Mouse (Mus musculus) lung, postnatal 0 days (tissue): Measurements from ENCODE around the gene Rnd3.

ENCODE experiments used
- CTCF ChIP-seq: IDR thresholded peaks from 2 replicates; pipeline ENCODE4 v1.5.1; 2016; ENCODE audit warnings: antibody characterized with exemption, mild to moderate bottlenecking
- EP300 ChIP-seq: IDR thresholded peaks from 2 replicates; pipeline ENCODE4 v1.6.1; 2016; ENCODE audit warnings: antibody characterized with exemption, mild to moderate bottlenecking, control low read depth

DNA sequence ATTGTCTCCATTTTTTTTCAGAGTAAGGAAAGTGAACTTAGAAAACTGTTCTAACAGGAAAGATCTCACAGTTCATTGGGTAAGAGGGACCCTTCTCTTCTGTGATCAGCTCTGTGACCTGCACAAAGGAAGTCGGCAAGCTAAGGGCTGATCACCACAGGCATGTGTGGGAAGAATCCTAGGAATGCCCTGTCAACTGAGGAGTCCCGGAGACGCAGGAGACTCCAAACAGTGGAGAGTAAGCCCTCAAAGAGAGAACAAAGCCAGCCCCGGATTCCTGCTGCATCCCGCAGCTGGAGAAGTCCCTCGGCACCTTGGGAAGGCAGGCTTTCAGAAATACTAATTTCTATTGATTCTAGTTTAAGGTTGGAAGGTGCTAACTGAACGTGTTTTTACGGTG is 8.4 kb downstream of the Rnd3 start:
- TF ChIP-seq CTCF (no peak), EP300 (no peak)
